Mouse (Mus musculus): ENCODE data around the gene Gm28363. TPM values are rescaled to one million over a fixed set of nuclear protein-coding genes. Genes with fewer than 3 reads are reported as not detected.
"Not testable (repeated sequence)": the region's sequence is repeated elsewhere in the genome, so short reads cannot be mapped to it uniquely, and the experiment has no call there.

Gm28363 gene
- not detected in 2 replicates for polyA plus RNA-seq (2015; fragmentation: Nextera tagmentation; extraction: Ambion mirVana)

- 38% methylated on average over 2 of the region's 2 CpGs for WGBS (ENCODE audit: insufficient replicate concordance)
- not testable (repeated sequence) for H3K27ac ChIP-seq; H3K4me3 ChIP-seq (replicated peaks); H3K9ac ChIP-seq; H3K36me3 ChIP-seq; H3K4me2 ChIP-seq; H3K4me1 ChIP-seq (replicated peaks); H3K9me3 ChIP-seq (replicated peaks); H3K27me3 ChIP-seq; DNase-seq; ATAC-seq (ENCODE audit: low read depth)
Measured at GRCm38 (mm10) chr1:117696831-117697230, at the start of gene Gm28363. Gene Gm28363 (plus strand): TSS chr1:117697131.

- not testable (repeated sequence) for H3K9me3 ChIP-seq (replicated peaks); H3K4me3 ChIP-seq (replicated peaks); H3K27ac ChIP-seq; H3K36me3 ChIP-seq; DNase-seq; H3K9ac ChIP-seq; H3K27me3 ChIP-seq; H3K4me1 ChIP-seq (replicated peaks); H3K4me2 ChIP-seq; ATAC-seq (ENCODE audit: low read depth)
- 50% methylated on average over 1 of the region's 1 CpGs for WGBS (ENCODE audit: insufficient replicate concordance)
Measured at GRCm38 (mm10) chr1:117650236-117650635, 46.7 kb upstream of the Gm28363 start.

Other genes starting within 250 kb of the Gm28363 start
- not detected in 2 replicates for gene B020011L13Rik, start 84.0 kb downstream of the Gm28363 start, polyA plus RNA-seq (2015; fragmentation: Nextera tagmentation; extraction: Ambion mirVana)
- gene Gm28360, start 132.9 kb downstream of the Gm28363 start, polyA plus RNA-seq (2015; fragmentation: Nextera tagmentation; extraction: Ambion mirVana): not detected in 2 replicates
- gene Gm28168, start 230.9 kb downstream of the Gm28363 start, polyA plus RNA-seq (2015; fragmentation: Nextera tagmentation; extraction: Ambion mirVana): not detected in 2 replicates

Measured in liver, embryonic 13.5 days (tissue).